Mouse (Mus musculus) left cerebral cortex, adult 8-10 months (tissue): ENCODE results near the gene Scrn3. TPM values are rescaled to one million over a fixed set of nuclear protein-coding genes. Genes with fewer than 3 reads are reported as not detected.

ENCODE experiments used
- DNase-seq, 2 experiments: peaks; one replicate each; pipeline ENCODE4 v3.0.0; 2022; ENCODE audit warnings: low spot score in 2 of 2
- total RNA-seq, 4 experiments: library from RNA; stranded (reverse); gene quantifications; 2 replicates each; pipeline ENCODE4 v1.2.4; 2022

The Scrn3 gene
- total RNA-seq, 4 experiments from 2014 or later = 21.0 to 29.3 (median 24.2) TPM

- no peak for DNase-seq
Observed at GRCm38 (mm10) chr2:73274119-73274920, 38.1 kb upstream of the Scrn3 start.

GRCm38 (mm10) chr2:73275261-73276040 lies 37.0 kb upstream of the Scrn3 start:
- no peak for DNase-seq

DNA sequence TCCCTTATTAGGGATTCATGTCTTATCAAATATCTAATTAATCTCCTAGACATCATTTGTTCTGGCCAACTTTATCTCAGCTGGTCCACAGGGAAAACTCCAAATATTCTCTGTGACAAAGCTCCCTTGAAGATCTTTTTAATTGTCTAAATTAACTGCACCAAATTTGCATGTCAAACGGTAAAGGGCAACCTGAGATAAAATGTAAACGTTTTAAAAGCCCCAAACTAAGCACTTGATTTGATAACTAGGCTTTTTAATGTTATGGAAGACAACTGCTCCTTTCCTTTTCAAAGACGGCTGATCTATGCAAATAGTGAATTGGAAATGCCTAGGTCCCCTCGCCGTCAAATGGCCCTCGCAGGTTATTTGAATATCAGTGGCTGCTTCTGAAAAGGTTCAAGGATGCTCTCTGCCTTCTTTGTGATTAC lies 36.2 kb upstream of the Scrn3 start:
- no peak for DNase-seq

- DNase-seq = peak in 1 of 2 experiments; percentile 25
Observed at GRCm38 (mm10) chr2:73277021-73277708, 35.2 kb upstream of the Scrn3 start.

GRCm38 (mm10) chr2:73277709-73278075 lies 34.7 kb upstream of the Scrn3 start:
- no peak for DNase-seq

- peak; percentile 57 to 69 for DNase-seq
Observed at GRCm38 (mm10) chr2:73278131-73278854, 34.1 kb upstream of the Scrn3 start.

DNA sequence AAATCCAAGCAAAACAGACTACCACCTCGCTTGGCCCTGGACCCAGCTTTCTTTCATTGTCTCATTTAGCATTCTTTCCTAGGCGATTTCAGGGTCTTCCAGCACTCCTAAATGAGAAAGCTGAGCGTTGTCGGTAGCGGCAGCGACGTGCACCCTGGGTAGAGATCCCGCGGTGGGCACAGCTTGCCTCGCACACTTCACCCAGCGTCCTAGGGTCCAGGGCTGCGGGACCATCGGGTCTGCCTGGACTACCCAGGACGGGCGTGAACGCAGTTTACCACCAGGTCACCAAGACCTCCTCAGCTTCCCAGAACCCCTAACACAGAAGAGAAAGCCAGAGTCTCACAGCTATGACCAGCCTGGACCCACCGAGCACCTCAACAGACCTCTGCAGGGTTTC lies 33.5 kb upstream of the Scrn3 start:
- DNase-seq = no peak

DNA sequence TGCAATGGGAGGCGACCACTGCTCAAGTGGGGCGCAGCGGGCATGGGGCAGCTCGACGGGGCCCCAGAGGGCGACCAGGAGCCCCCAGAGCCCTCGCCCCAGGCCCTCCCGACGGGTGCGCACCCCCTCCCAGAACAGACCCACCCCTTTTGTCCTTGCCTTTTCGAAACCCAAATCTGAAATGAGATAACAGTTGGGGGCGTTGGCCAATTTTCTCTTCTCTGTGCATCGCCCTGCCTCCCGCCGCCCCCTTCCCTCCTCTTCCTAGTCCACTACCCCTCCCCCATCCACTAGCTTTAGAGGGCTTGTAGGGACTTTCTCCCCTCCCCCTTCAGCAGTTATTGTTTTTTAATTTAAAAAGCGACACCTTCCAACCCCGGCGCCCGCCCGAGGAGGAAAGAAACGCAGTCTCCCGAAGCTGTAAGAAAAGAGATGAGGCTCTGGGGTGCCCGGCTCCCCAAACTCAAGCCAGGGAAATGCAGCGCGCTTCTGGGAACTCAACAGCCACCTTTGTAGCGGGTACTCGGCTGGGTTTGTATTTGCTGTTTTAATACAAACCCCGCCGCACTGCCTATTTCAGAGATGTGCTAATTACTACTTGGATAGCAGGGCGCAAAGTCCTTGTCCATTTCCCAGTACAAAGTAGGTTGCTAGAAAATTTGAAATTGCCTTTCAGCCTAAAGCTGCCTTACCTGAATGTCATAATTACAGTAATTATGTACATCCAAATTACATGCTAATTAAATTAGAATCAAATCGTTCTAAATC lies 32.9 kb upstream of the Scrn3 start:
- DNase-seq = no peak

GRCm38 (mm10) chr2:73280356-73281047 lies 31.9 kb upstream of the Scrn3 start:
- no peak for DNase-seq

- no peak for DNase-seq
Observed at GRCm38 (mm10) chr2:73281048-73281661, 31.2 kb upstream of the Scrn3 start.

DNA sequence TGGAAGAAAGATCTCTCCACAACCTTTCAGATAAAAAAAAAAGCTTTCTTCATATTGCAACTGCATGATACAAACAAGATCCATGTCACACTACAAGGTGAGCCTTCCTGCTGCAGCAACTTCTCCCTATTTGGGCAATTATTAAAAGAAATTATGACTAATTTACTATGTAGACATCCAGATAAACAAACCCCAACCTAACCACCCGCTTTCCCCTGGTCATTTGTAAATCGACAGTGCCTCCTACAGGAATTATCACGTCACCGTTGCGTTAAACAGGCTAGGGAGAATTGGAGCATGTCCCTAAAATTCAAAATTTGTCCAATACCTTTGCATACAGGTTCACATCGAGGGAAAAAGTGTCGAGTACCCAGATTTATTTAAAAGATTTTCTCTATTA lies 30.7 kb upstream of the Scrn3 start:
- no peak for DNase-seq

DNA sequence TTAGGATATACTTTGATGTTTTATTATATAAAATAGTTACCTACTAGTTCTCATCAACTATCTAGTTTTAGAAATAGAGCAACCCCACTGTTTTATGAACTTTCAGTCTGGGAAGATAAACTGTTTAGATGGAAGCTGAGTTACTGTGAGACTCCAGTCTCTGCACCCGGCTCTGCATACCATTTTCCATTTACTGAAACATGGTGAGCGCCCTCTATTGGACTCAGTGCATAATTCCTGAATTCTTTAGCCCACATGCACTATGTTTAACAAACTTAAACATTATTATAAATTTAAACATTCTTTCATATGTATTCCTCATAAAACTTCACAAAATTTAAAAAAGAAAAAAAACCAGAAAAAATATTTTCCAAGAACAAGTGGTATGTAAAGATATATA lies 26.8 kb upstream of the Scrn3 start:
- DNase-seq = no peak

GRCm38 (mm10) chr2:73291130-73291529 lies 21.3 kb upstream of the Scrn3 start:
- DNase-seq = no peak

DNA sequence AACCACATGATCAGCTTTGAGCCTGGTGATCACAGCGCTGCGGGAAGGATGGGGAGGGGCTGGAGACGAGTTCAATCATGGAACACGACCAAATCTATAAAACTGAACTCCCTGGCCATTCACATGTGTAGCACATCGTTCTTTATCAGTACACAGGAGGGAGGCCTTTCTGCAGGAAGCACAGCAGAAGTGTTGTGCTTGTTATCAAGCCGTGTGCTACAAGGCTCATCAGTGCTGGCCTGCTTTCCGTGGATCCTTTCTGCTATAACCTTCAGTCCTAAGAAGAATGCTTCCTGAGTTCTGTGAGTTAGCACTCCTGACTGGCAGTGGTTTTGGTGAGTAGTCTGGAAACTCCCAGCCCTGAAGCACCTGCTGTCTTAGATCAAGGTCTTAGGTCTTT lies 17.4 kb upstream of the Scrn3 start:
- no peak for DNase-seq

DNA sequence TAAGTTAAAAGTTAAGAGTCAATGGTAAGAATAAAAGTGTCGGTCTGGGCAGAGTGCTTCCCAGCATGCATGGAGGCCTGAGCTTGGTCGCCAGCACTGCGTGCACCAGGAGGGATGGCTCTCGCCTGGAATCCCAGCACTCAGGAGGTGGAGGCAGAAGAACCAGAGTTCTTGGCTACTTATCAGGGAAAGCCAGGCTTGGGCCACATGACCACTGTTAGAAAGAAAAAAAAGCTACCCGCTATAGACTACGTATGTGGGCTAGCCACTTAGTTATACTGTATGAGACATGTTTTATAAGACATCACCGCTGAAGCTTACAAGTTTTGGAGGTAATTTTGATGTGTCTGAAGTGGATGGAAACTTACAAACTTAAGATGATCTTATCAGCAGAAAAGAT lies 14.2 kb upstream of the Scrn3 start:
- no peak for DNase-seq

GRCm38 (mm10) chr2:73298841-73299240 lies 13.6 kb upstream of the Scrn3 start:
- no peak for DNase-seq

DNA sequence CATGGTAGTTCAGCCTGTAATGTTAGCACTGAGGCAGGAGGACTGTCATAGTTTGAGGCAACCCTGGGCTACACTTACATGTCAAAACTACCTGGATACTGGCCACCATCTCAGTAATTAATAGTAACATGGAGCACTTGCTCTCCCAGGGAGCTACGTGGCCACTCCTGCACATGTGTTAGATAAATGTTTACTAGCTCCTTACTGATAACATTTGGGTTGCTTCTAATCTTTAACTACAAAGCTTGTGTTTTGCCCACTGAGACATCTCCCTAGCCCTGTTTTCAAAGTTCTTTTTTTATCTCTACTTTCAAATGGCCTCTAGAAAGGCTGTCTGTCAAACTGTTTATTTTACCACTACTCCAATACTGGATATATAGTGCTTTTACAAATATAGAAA lies 10.4 kb upstream of the Scrn3 start:
- no peak for DNase-seq

GRCm38 (mm10) chr2:73302722-73303121 lies 9.7 kb upstream of the Scrn3 start:
- no peak for DNase-seq

- DNase-seq = no peak
Observed at GRCm38 (mm10) chr2:73304506-73304905, 7.9 kb upstream of the Scrn3 start.

- no peak for DNase-seq
Observed at GRCm38 (mm10) chr2:73306006-73306405, 6.4 kb upstream of the Scrn3 start.
